Mouse (Mus musculus) embryo, embryonic 10.5 days (tissue): ENCODE results near the gene Adra1b.

Experiments
- DNase-seq: peaks from one replicate; pipeline ENCODE4 v3.0.0-alpha.2; 2015; ENCODE audit warnings: low spot score

Gene Adra1b

GRCm38 (mm10) chr11:43901051-43901654 is at the start of gene Adra1b:
Gene Adra1b, minus strand, starts transcription at chr11:43901210.
- no peak for DNase-seq

GRCm38 (mm10) chr11:43950274-43950673 is 49.3 kb upstream of the Adra1b start:
- DNase-seq: no peak

GRCm38 (mm10) chr11:43943781-43944180 is 42.8 kb upstream of the Adra1b start:
- DNase-seq: no peak

- no peak for DNase-seq
Observed at GRCm38 (mm10) chr11:43943167-43943566, 42.2 kb upstream of the Adra1b start.

- DNase-seq: no peak
Observed at GRCm38 (mm10) chr11:43940501-43941202, 39.6 kb upstream of the Adra1b start.

GRCm38 (mm10) chr11:43936023-43936422 is 35.0 kb upstream of the Adra1b start:
- DNase-seq: no peak

GRCm38 (mm10) chr11:43933480-43933879 is 32.5 kb upstream of the Adra1b start:
- no peak for DNase-seq

- no peak for DNase-seq
Observed at GRCm38 (mm10) chr11:43933000-43933399, 32.0 kb upstream of the Adra1b start.

- DNase-seq: no peak
Observed at GRCm38 (mm10) chr11:43930191-43930590, 29.2 kb upstream of the Adra1b start.

GRCm38 (mm10) chr11:43929706-43930105 is 28.7 kb upstream of the Adra1b start:
- DNase-seq: no peak

GRCm38 (mm10) chr11:43929178-43929577 is 28.2 kb upstream of the Adra1b start:
- DNase-seq: no peak

- peak; percentile 3 for DNase-seq
Observed at GRCm38 (mm10) chr11:43927133-43927815, 26.3 kb upstream of the Adra1b start.

- no peak for DNase-seq
Observed at GRCm38 (mm10) chr11:43926163-43926562, 25.2 kb upstream of the Adra1b start.

- no peak for DNase-seq
Observed at GRCm38 (mm10) chr11:43925584-43925983, 24.6 kb upstream of the Adra1b start.

GRCm38 (mm10) chr11:43921701-43922100 is 20.7 kb upstream of the Adra1b start:
- no peak for DNase-seq

GRCm38 (mm10) chr11:43919492-43920055 is 18.6 kb upstream of the Adra1b start:
- DNase-seq: no peak

- DNase-seq: peak; percentile 19
Observed at GRCm38 (mm10) chr11:43914552-43915447, 13.8 kb upstream of the Adra1b start.

- DNase-seq: no peak
Observed at GRCm38 (mm10) chr11:43912136-43912888, 11.3 kb upstream of the Adra1b start.

- no peak for DNase-seq
Observed at GRCm38 (mm10) chr11:43911646-43912045, 10.6 kb upstream of the Adra1b start.

- DNase-seq: no peak
Observed at GRCm38 (mm10) chr11:43903351-43903750, 2.3 kb upstream of the Adra1b start.

GRCm38 (mm10) chr11:43899696-43900095 is 1.3 kb downstream of the Adra1b start:
- no peak for DNase-seq
